Mouse (Mus musculus) testis, adult 2 months (tissue): ENCODE data around the gene Gm498.

ENCODE experiments used
- CTCF ChIP-seq: fragments of 200-500 bp; IDR thresholded peaks from 2 replicates; pipeline ENCODE4 v1.5.1; 2012; ENCODE audit warnings: low read depth, mild to moderate bottlenecking, inconsistent platforms, low read length, moderate library complexity; ENCODE audit not compliant: control insufficient read depth, insufficient read depth, insufficient replicate concordance
- POLR2A ChIP-seq: fragments of 200-500 bp; IDR thresholded peaks from 2 replicates; pipeline ENCODE4 v1.6.1; 2012; ENCODE audit warnings: low read depth, mild to moderate bottlenecking, inconsistent platforms, low read length, moderate library complexity; ENCODE audit not compliant: control insufficient read depth

GRCm38 (mm10) chr7:143848127-143848767 is 18.4 kb upstream of the Gm498 start:
- no peak for TF ChIP-seq POLR2A
- no peak for TF ChIP-seq CTCF
